Mouse (Mus musculus) limb, embryonic 11.5 days (tissue): Measurements from ENCODE around the gene Wdfy3. TPM values are rescaled to one million over a fixed set of nuclear protein-coding genes. Genes with fewer than 3 reads are reported as not detected.
"Not testable (repeated sequence)": the region's sequence is repeated elsewhere in the genome, so short reads cannot be mapped to it uniquely, and the experiment has no call there.

Experiments used
- ATAC-seq: fragments of 200-750 bp; cut with Nextera tagmentation; 2 replicates; pipeline ENCODE4 v1.8.0; 2017; ENCODE audit warnings: low read depth; ENCODE audit not compliant: insufficient number of reproducible peaks, low FRiP score, low TSS enrichment
- DNase-seq: peaks from one replicate; pipeline ENCODE4 v3.0.0-alpha.2; 2015; ENCODE audit warnings: low spot score
- H3K27ac ChIP-seq: fragments of 300-500 bp; sonication (generic); replicated peaks from 2 replicates; pipeline ENCODE4 v1.5.1; 2014; ENCODE audit warnings: low read depth, mild to moderate bottlenecking, low read length
- H3K27me3 ChIP-seq: fragments of 300-500 bp; sonication (generic); 2 replicates; pipeline ENCODE4 v1.6.1; 2014; ENCODE audit warnings: mild to moderate bottlenecking, low read length, mixed read lengths; ENCODE audit not compliant: control insufficient read depth, insufficient read depth
- H3K36me3 ChIP-seq: fragments of 300-500 bp; sonication (generic); 2 replicates; pipeline ENCODE4 v1.6.1; 2014; ENCODE audit warnings: mild to moderate bottlenecking, low read length, moderate library complexity, mixed read lengths; ENCODE audit not compliant: control insufficient read depth, insufficient read depth
- H3K4me1 ChIP-seq: fragments of 300-500 bp; sonication (generic); 2 replicates; pipeline ENCODE4 v1.6.1; 2014; ENCODE audit warnings: low read length, mixed read lengths; ENCODE audit not compliant: control insufficient read depth, insufficient read depth
- H3K4me2 ChIP-seq: fragments of 300-500 bp; sonication (generic); 2 replicates; pipeline ENCODE4 v1.6.1; 2014; ENCODE audit warnings: low read depth, mild to moderate bottlenecking, moderate library complexity; ENCODE audit not compliant: severe bottlenecking
- H3K4me3 ChIP-seq: fragments of 300-500 bp; sonication (generic); 2 replicates; pipeline ENCODE4 v1.5.1; 2014; ENCODE audit warnings: low read depth, low read length
- H3K9ac ChIP-seq: fragments of 300-500 bp; sonication (generic); 2 replicates; pipeline ENCODE4 v1.6.1; 2014; ENCODE audit warnings: mild to moderate bottlenecking, low read length
- H3K9me3 ChIP-seq: fragments of 300-500 bp; sonication (generic); 2 replicates; pipeline ENCODE4 v1.6.1; 2016; ENCODE audit warnings: low read length; ENCODE audit not compliant: control insufficient read depth
- WGBS: fragments of 180-500 bp; shearing (Covaris S2); extraction: QIAGEN DNeasy Blood & Tissue Kit; methylation state at CpG from one replicate; pipeline ENCODE4 v1.1.7; 2014; 5-methylcytosine and 5-hydroxymethylcytosine counted together
- polyA plus RNA-seq: library from polyadenylated mRNA; unstranded; fragments of >200 nt; fragmentation: Nextera tagmentation; extraction: Ambion mirVana; gene quantifications from 2 replicates; pipeline ENCODE4 v1.2.1, GENCODE M21; 2014

The Wdfy3 gene
- polyA plus RNA-seq, 1 experiment from 2014 or later = 16.5 TPM

DNA sequence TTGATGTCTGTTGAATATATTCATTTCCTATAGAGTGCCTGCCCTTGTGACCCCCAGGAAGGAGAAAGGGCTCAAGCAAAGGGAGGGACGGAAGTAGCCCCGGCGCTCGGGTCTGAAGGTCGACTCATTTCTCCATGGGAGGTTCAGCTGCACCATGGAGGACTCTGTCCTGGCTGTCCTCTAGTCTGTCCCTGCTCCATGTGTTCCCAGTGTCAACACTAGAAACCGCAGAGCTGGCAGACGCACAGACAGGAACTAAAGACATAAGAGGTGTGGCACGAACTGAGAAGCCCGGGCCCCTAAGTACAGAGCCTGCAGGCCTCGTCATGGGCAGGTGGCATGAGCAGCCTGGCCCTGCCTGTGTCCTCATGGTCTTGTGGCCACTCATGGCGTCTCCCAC, 215.6 kb downstream of the Wdfy3 start:
- Histone ChIP-seq H3K4me1 (no peaks in the 10 kb centered on the region), H3K9ac (no peak overlapping the region), H3K27me3 (no peaks in the 10 kb centered on the region), H3K36me3 (peaks cover 23% of the 10 kb centered on the region; the same call in 1 of the 2 replicates), H3K4me3 (no peak overlapping the region), H3K9me3 (no peaks in the 10 kb centered on the region), H3K4me2 (no peak overlapping the region), H3K27ac (no peak overlapping the region)
- DNase-seq (no peak), ATAC-seq (no peak)
- 97% methylated on average over 11 of the region's 11 CpGs for WGBS

DNA sequence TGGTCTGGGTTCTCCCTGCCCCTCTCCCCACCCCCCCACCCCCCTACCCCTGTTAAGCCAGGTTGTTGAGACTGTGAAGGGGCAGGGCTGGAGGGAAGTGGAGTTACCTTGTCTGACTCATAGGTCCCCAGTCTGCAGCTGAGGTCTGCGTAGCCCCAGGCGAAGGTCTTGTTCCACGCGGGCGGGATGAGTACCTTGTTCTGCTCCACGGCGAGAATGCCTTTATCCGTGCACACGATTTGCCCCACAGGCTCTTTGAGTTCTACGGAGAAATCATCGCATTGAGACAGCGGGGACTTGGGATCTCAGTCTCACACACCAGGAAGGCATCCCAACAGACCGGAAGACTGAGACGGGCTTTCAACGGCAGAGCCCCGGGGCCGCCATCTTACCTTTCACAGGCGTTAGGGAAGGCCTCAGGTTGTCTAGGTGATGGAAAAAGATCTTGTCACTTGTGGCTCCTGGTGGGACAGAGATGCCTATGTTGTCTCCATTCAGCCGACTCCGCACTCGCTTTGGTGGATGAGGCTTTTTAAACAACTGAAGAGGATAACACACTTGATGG, 217.5 kb downstream of the Wdfy3 start:
- ATAC-seq (no peak), DNase-seq (no peak)
- Histone ChIP-seq H3K4me3 (no peak overlapping the region), H3K9me3 (no peaks in the 10 kb centered on the region), H3K4me1 (no peaks in the 10 kb centered on the region), H3K4me2 (no peak overlapping the region), H3K27me3 (no peaks in the 10 kb centered on the region), H3K9ac (no peak overlapping the region), H3K36me3 (peaks cover 26% of the 10 kb centered on the region; the same call in 1 of the 2 replicates), H3K27ac (no peak overlapping the region)
- WGBS = 95% methylated on average over 21 of the region's 21 CpGs

DNA sequence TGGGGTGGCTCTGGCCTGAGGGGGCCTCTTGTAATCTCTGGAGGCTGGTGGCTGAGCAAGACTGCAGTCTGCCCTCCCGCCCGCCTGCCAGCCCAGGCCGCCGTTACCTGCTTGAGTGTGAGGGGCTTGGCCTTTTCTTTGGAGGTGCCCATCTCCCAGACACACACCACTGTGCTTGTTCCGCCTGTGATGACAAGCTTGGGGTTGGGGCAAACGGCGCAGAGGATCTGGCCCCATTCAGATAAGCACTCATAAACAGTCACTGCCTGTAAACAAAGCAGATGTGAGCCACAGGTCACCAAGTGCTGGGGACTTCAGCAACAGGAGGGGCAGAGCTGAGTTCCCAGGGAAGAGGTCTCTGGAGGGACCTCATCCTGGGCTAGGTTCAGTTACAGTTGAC, 218.6 kb downstream of the Wdfy3 start:
- WGBS = 84% methylated on average over 7 of the region's 7 CpGs
- no peak for ATAC-seq
- H3K4me2 ChIP-seq = no peak overlapping the region

DNA sequence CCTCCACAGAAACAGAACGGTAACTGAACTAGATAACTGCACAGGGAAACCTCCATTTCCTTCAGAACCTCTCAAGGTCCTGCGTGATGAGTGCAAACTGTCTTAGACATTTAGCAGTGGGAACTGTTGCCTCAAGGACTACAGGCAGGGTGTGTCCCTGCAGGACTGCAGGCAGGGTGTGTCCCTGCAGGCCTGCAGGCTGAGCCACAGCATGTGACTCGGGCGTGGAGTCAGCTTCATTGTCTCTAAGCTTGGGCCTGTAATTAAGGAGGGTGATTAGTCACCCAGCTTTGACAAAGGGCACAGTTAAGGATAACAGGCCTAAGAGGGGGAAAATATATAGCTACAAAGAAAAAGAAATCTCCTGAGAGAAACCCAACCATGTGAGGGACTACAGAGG, 222.0 kb downstream of the Wdfy3 start:
- 60% methylated on average over 4 of the region's 4 CpGs for WGBS

More for the DNA sequence above, 218.6 kb downstream of the Wdfy3 start:
- DNase-seq = no peak
- no peak overlapping the region for H3K9ac ChIP-seq
- H3K4me3 ChIP-seq = no peak overlapping the region
- no peaks in the 10 kb centered on the region for H3K9me3 ChIP-seq
- H3K36me3 ChIP-seq = peaks cover 32% of the 10 kb centered on the region; the same call in 1 of the 2 replicates
- no peaks in the 10 kb centered on the region for H3K27me3 ChIP-seq
- no peak overlapping the region for H3K27ac ChIP-seq
- H3K4me1 ChIP-seq = no peaks in the 10 kb centered on the region

DNA sequence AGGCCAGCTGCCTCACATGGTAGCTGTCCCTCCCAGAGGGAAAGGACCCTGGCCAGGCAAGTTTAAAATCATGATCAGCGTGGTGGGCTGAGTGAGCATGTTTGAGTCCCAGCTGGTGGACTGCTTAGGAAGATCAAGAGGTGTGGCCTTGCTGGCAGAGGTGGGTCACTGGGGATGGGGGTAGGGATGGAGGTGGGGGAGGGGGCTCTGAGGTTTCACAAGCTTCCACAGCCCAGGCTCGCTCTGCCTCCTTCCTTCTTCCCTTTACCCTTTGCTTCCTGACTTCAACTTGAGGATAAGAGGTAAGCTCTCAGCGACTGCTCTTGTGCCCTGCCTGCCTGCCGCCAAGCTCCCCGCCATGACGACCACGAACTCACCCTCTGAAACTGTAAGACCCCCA, 222.4 kb downstream of the Wdfy3 start:
- H3K27ac ChIP-seq = no peak overlapping the region
- H3K27me3 ChIP-seq = no peaks in the 10 kb centered on the region
- H3K9me3 ChIP-seq = no peaks in the 10 kb centered on the region
- ATAC-seq (no peak), DNase-seq (no peak)
- 95% methylated on average over 7 of the region's 7 CpGs for WGBS
- H3K4me3 ChIP-seq = no peak overlapping the region
- H3K4me1 ChIP-seq = no peaks in the 10 kb centered on the region
- no peak overlapping the region for H3K9ac ChIP-seq
- H3K4me2 ChIP-seq = no peak overlapping the region
- H3K36me3 ChIP-seq = peaks cover 23% of the 10 kb centered on the region

More for the DNA sequence above, 222.0 kb downstream of the Wdfy3 start:
- H3K9ac ChIP-seq = no peak overlapping the region
- peaks cover 25% of the 10 kb centered on the region for H3K36me3 ChIP-seq
- H3K4me3 ChIP-seq = no peak overlapping the region
- no peaks in the 10 kb centered on the region for H3K9me3 ChIP-seq
- DNase-seq (no peak), ATAC-seq (no peak)
- H3K4me2 ChIP-seq = no peak overlapping the region
- no peaks in the 10 kb centered on the region for H3K27me3 ChIP-seq
- no peaks in the 10 kb centered on the region for H3K4me1 ChIP-seq
- H3K27ac ChIP-seq = no peak overlapping the region

DNA sequence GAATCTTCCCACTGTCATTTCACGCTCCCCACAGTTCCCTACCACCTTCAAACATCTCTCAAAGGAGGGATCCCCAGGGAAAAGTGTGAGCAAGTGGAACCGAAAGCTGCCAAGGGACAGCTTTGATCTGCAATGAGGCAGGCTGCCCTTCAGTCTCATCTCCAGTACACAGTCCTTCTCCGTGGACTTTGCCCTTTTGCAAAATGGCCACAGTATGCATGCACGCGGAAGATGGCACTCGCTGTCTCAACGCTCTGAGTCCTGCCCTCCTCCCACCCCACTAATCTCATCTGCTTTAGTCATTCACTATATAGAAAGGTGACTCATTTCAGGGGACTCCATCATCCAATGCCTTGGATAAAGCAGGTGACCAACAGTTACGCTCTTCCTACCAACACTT, 223.8 kb downstream of the Wdfy3 start:
- no peak for ATAC-seq
- no peak overlapping the region for H3K27ac ChIP-seq
- H3K4me3 ChIP-seq = no peak overlapping the region
- no peaks in the 10 kb centered on the region for H3K27me3 ChIP-seq
- H3K4me1 ChIP-seq = no peaks in the 10 kb centered on the region
- H3K9me3 ChIP-seq = no peaks in the 10 kb centered on the region
- H3K36me3 ChIP-seq = peaks cover 24% of the 10 kb centered on the region
- 94% methylated on average over 8 of the region's 8 CpGs for WGBS
- no peak overlapping the region for H3K9ac ChIP-seq
- H3K4me2 ChIP-seq = no peak overlapping the region
- no peak for DNase-seq

GRCm38 (mm10) chr5:101845011-101845410, 224.7 kb downstream of the Wdfy3 start:
- DNase-seq (no peak), ATAC-seq (no peak)
- Histone ChIP-seq H3K36me3 (peaks cover 24% of the 10 kb centered on the region), H3K4me1 (no peaks in the 10 kb centered on the region), H3K9ac (no peak overlapping the region), H3K9me3 (no peaks in the 10 kb centered on the region), H3K4me2 (no peak overlapping the region), H3K4me3 (no peak overlapping the region), H3K27me3 (no peaks in the 10 kb centered on the region), H3K27ac (no peak overlapping the region)
- WGBS = 92% methylated on average over 14 of the region's 14 CpGs

GRCm38 (mm10) chr5:101840476-101840875, 229.2 kb downstream of the Wdfy3 start:
- DNase-seq (no peak), ATAC-seq (no peak)

DNA sequence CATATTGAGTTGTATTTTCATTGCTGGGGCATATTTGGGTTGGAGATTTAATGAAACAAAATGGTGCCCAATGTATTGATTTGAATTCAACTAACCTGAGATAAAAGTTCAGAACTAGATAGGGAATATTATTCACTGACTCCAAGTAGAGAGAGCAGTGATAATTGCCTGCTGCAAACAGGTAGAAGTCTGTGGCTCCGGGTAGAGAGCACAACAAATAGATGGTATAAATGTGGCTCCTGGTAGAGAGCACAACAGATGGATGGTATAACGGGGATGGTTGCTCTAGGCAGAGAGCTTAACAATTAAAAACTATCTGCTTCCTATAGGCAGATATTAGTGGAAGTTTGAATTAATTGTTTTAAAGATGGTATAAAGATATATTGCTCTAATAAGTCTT, 232.1 kb downstream of the Wdfy3 start:
- not testable (repeated sequence) for ATAC-seq, H3K27ac ChIP-seq, H3K9ac ChIP-seq, H3K4me1 ChIP-seq, H3K4me2 ChIP-seq, DNase-seq, H3K27me3 ChIP-seq, H3K9me3 ChIP-seq, H3K4me3 ChIP-seq
- peaks cover 11% of the 10 kb centered on the region for H3K36me3 ChIP-seq
- 89% methylated on average over 2 of the region's 2 CpGs for WGBS

More at GRCm38 (mm10) chr5:101840476-101840875, 229.2 kb downstream of the Wdfy3 start:
- no peaks in the 10 kb centered on the region for H3K27me3 ChIP-seq
- H3K9me3 ChIP-seq = no peaks in the 10 kb centered on the region
- peaks cover 19% of the 10 kb centered on the region for H3K36me3 ChIP-seq
- H3K27ac ChIP-seq = no peak overlapping the region
- no peak overlapping the region for H3K9ac ChIP-seq
- no peak overlapping the region for H3K4me2 ChIP-seq
- H3K4me1 ChIP-seq = no peaks in the 10 kb centered on the region
- WGBS = 95% methylated on average over 5 of the region's 5 CpGs
- no peak overlapping the region for H3K4me3 ChIP-seq
